Mouse (Mus musculus) naive thymus-derived CD4-positive, alpha-beta T cell, adult 2 months (primary cell): ENCODE results near the gene Taok3.

Experiments used
- DNase-seq: peaks from one replicate; pipeline ENCODE4 v3.0.0-alpha.2; 2011; ENCODE audit warnings: low read depth

Gene Taok3

GRCm38 (mm10) chr5:117303691-117304579, 184.0 kb downstream of the Taok3 start:
- no peak for DNase-seq

GRCm38 (mm10) chr5:117304947-117305346, 185.0 kb downstream of the Taok3 start:
- peak; percentile 81 for DNase-seq

GRCm38 (mm10) chr5:117305754-117306153, 185.8 kb downstream of the Taok3 start:
- DNase-seq: no peak

GRCm38 (mm10) chr5:117306826-117307225, 186.9 kb downstream of the Taok3 start:
- no peak for DNase-seq

GRCm38 (mm10) chr5:117307699-117308098, 187.8 kb downstream of the Taok3 start:
- peak; percentile 82 for DNase-seq

GRCm38 (mm10) chr5:117313420-117313819, 193.5 kb downstream of the Taok3 start:
- DNase-seq: peak; percentile 27

- no peak for DNase-seq
Observed at GRCm38 (mm10) chr5:117313909-117314308, 194.0 kb downstream of the Taok3 start.

GRCm38 (mm10) chr5:117314587-117315428, 194.9 kb downstream of the Taok3 start:
- no peak for DNase-seq

GRCm38 (mm10) chr5:117318741-117319629, 199.1 kb downstream of the Taok3 start, which contains the start of gene Vsig10:
Gene Vsig10, plus strand, starts transcription at chr5:117319083.
- DNase-seq: peak; percentile 29

- DNase-seq: no peak
Observed at GRCm38 (mm10) chr5:117323751-117324150, 203.8 kb downstream of the Taok3 start.
